Mouse (Mus musculus) stomach, embryonic 14.5 days (tissue): Measurements from ENCODE around the gene Ell3. TPM values are rescaled to one million over a fixed set of nuclear protein-coding genes. Genes with fewer than 3 reads are reported as not detected.

Experiments used
- ATAC-seq: fragments of 200-750 bp; cut with Nextera tagmentation; 2 replicates; pipeline ENCODE4 v1.8.0; 2017; ENCODE audit warnings: low read depth, moderate TSS enrichment; ENCODE audit not compliant: insufficient number of reproducible peaks, insufficient read depth, low FRiP score
- H3K27ac ChIP-seq: fragments of 300-500 bp; sonication (generic); 2 replicates; pipeline ENCODE4 v1.5.1; 2014; ENCODE audit warnings: mild to moderate bottlenecking, low read length, moderate library complexity, mixed read lengths
- H3K27me3 ChIP-seq: fragments of 300-500 bp; sonication (generic); 2 replicates; pipeline ENCODE4 v1.6.1; 2014; ENCODE audit warnings: low read length, control low read depth, mixed read lengths; ENCODE audit not compliant: control insufficient read depth, insufficient read depth
- H3K36me3 ChIP-seq: fragments of 300-500 bp; sonication (generic); 2 replicates; pipeline ENCODE4 v1.6.1; 2014; ENCODE audit warnings: mild to moderate bottlenecking, control low read depth, low read length, moderate library complexity, mixed read lengths; ENCODE audit not compliant: control insufficient read depth, insufficient read depth
- H3K4me1 ChIP-seq: fragments of 300-500 bp; sonication (generic); 2 replicates; pipeline ENCODE4 v1.6.1; 2014; ENCODE audit warnings: low read length, control low read depth, mixed read lengths; ENCODE audit not compliant: control insufficient read depth, insufficient read depth
- H3K4me2 ChIP-seq: fragments of 300-500 bp; sonication (generic); replicated peaks from 2 replicates; pipeline ENCODE4 v1.6.1; 2014; ENCODE audit warnings: low read depth, low read length, control low read depth
- H3K4me3 ChIP-seq: fragments of 300-500 bp; sonication (generic); 2 replicates; pipeline ENCODE4 v1.5.1; 2014; ENCODE audit warnings: low read depth, low read length, control low read depth
- H3K9ac ChIP-seq: fragments of 300-500 bp; sonication (generic); replicated peaks from 2 replicates; pipeline ENCODE4 v1.6.1; 2014; ENCODE audit warnings: low read depth, mild to moderate bottlenecking, control low read depth, low read length, moderate library complexity, mixed read lengths
- H3K9me3 ChIP-seq: fragments of 300-500 bp; sonication (generic); 2 replicates; pipeline ENCODE4 v1.6.1; 2016; ENCODE audit warnings: low read depth, low read length, control low read depth; ENCODE audit not compliant: control insufficient read depth
- WGBS: fragments of 180-500 bp; shearing (Covaris S2); extraction: QIAGEN DNeasy Blood & Tissue Kit; methylation state at CpG from one replicate; pipeline ENCODE4 v1.1.7; 2014; 5-methylcytosine and 5-hydroxymethylcytosine counted together
- polyA plus RNA-seq: library from polyadenylated mRNA; unstranded; fragments of >200 nt; fragmentation: Nextera tagmentation; extraction: Ambion mirVana; gene quantifications from 2 replicates; pipeline ENCODE4 v1.2.1, GENCODE M21; 2014

Ell3 gene
- polyA plus RNA-seq, 1 experiment from 2014 or later, result 13.7 TPM

DNA sequence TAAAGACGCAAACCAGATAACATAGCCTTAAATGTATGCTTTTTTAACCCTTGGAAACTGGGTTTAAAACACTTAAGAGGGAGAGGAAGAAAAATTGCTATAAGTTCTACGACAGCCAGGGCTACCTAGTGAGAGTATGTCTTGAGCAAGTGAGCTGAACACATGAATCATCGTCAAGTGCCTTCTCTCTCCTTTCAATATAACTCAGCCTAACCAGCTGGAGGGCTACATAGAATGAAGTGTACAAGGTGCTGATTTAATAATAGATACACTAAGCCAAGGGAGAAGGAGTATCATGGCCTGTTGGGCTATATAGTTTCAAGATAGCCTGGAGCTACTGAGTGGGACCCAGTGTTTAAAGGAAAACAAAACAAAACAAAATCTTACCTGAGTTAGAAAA, 25.6 kb downstream of the Ell3 start:
- no peak overlapping the region for H3K4me3 ChIP-seq
- ATAC-seq, result no peak
- no peak overlapping the region for H3K27ac ChIP-seq
- no peaks in the 10 kb centered on the region for H3K9me3 ChIP-seq
- H3K4me2 ChIP-seq, result no peak overlapping the region
- peaks cover 18% of the 10 kb centered on the region for H3K4me1 ChIP-seq
- WGBS, result 79% methylated on average over 3 of the region's 3 CpGs
- H3K27me3 ChIP-seq, result no peaks in the 10 kb centered on the region
- H3K9ac ChIP-seq, result no peak overlapping the region
- peaks cover 44% of the 10 kb centered on the region for H3K36me3 ChIP-seq

DNA sequence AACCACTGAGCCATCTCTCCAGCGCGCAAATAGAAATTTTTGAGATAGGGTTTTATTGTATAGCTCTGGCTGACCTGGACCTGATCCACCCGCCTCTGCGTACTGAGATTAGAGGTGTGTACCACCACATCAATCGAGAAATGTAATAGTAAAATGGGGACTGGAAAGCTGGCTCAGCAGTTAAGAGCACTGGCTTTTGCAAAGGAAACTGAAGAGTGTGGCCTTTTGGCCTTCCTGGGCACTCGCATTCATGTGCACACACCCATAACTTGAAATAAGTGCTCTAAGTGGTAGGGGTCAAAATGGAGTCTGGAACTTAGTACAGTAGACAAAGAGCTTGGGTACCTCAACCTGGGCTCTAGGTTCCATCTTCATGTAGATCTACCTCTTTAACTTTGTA, 27.7 kb downstream of the Ell3 start:
- no peak overlapping the region for H3K9ac ChIP-seq
- H3K4me2 ChIP-seq, result no peak overlapping the region
- H3K9me3 ChIP-seq, result no peaks in the 10 kb centered on the region
- no peaks in the 10 kb centered on the region for H3K27me3 ChIP-seq
- no peak for ATAC-seq
- peaks cover 24% of the 10 kb centered on the region for H3K36me3 ChIP-seq
- no peak overlapping the region for H3K27ac ChIP-seq
- 82% methylated on average over 6 of the region's 6 CpGs for WGBS
- no peak overlapping the region for H3K4me3 ChIP-seq
- peaks cover 21% of the 10 kb centered on the region for H3K4me1 ChIP-seq

DNA sequence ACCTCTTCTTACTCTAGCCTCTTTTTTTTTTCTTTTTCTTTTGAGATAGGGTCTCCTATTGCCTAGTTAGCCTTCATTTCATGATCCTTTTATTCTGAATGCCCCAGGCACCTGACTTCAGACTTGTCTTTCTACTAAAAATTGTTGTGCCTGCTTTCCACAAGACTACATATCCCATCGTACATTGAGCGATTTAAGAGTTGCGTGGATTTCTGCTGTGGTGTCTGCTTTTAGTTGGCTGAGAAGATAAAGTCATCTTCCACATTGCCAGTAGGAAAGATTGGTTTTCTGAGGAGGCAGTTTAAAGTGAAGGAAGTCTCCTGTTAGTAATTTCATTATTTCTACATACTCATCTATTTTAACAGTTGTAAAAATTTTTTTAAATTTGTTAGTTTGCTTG, 28.5 kb downstream of the Ell3 start:
- Histone ChIP-seq H3K4me3 (peak overlapping the region; percentile 95), H3K4me1 (peaks cover 21% of the 10 kb centered on the region), H3K9ac (0 out of 2 replicates have a peak overlapping the region, but pooled peaks have one; percentile 99), H3K9me3 (no peaks in the 10 kb centered on the region), H3K4me2 (peak overlapping the region; percentile 72), H3K27ac (no peak overlapping the region), H3K27me3 (no peaks in the 10 kb centered on the region), H3K36me3 (peaks cover 24% of the 10 kb centered on the region)
- WGBS, result 80% methylated on average over 3 of the region's 3 CpGs
- no peak for ATAC-seq

DNA sequence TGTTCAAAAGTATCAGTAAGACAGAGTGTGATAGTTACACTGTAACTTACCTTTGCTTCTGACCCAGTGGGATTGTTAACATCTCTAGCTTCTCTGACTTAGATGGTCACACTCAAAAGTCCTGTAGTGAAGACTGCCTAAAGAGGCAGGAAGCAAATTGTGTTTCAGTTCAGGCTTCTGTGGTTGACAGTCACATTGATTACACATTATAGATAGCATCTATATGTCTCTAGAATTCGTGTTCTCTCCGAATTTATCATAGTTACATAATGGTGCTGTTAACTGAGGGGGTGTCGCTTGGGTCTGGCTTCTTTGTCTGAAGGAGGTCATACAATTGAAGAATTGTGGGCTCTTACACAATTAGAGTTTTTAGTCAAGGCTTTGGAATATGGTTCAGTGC, 29.0 kb downstream of the Ell3 start:
- peaks cover 24% of the 10 kb centered on the region for H3K36me3 ChIP-seq
- WGBS, result 27% methylated on average over 3 of the region's 3 CpGs
- H3K4me1 ChIP-seq, result peaks cover 21% of the 10 kb centered on the region
- H3K9ac ChIP-seq, result peak overlapping the region; percentile 99
- no peak overlapping the region for H3K27ac ChIP-seq
- H3K9me3 ChIP-seq, result no peaks in the 10 kb centered on the region
- H3K27me3 ChIP-seq, result no peaks in the 10 kb centered on the region
- ATAC-seq, result no peak
- peak overlapping the region; percentile 95 for H3K4me3 ChIP-seq
- peak overlapping the region; percentile 72 for H3K4me2 ChIP-seq

DNA sequence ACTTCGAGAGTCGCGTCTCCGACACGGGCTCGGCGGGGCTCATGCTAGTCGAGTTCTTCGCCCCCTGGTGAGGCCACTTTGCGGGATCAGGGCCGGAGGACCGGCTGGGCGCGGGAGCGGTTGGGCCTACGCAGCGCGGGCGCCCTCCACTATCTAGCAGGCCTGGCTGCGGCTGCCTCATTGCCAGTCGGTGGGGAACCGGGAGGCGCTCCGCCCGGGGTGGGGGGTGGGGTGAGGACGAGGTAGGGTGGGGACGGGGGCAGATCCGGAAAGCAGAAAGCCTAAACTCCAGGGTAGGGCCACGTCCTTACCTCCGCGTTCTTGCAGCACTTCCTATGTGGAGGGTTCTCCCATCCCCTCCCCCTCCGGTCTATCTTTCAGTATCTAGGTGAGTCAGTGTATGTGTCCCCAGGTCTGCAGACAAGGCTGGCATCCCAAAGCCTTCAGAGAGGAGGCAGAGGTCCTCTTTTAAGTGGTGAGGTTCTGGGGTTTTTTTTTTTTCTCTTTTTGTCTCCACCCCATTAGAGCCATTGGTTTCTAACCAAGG, 29.9 kb downstream of the Ell3 start:
- Histone ChIP-seq H3K36me3 (peaks cover 24% of the 10 kb centered on the region), H3K27me3 (no peaks in the 10 kb centered on the region), H3K9me3 (no peaks in the 10 kb centered on the region), H3K4me2 (peak overlapping the region; percentile 72), H3K4me1 (peaks cover 21% of the 10 kb centered on the region), H3K4me3 (peak overlapping the region; percentile 95), H3K9ac (peak overlapping the region; percentile 99), H3K27ac (peak overlapping the region; percentile 99)
- WGBS, result under 1% methylated on average over 32 of the region's 32 CpGs
- ATAC-seq, result peak; percentile 46

DNA sequence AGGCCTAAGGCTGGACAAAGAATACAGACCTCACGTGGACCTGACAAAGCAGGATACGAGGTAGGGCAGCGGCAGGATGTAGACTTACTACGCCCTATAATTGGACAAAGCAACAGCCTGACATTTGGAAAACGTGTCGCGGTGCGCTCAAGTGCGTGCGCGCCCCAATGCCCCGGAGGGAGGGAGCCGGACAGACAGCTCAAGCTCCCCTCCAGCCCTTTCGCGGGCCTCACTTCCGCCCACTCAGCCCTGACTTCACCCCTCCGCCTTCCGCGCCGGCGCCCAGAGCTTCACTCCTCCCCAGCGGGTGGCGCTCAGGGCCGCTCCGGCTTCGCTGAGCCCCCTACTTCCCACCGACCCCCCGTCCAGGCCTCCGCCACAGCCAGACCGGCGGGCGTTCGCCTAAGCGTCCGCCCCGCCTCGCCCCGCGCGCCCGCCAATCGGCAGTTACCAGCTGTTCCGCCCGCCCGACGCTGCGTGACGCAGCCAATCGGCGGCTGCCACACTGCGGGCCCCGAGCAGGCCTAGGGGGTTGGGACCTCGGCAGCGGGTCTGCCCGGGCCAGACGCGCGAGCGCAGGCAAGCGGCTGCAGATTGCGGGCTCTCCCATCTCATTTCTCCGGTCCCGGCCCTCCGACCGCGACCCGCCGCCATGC, 30.6 kb downstream of the Ell3 start, which contains the start of the genes Pdia3 and Catsper2:
Gene Pdia3 (plus strand): TSS at position 389 of the 656 bp plus-strand sequence.
Gene Catsper2 (minus strand): TSS at position 406 of the 656 bp plus-strand sequence.
- Histone ChIP-seq H3K36me3 (peaks cover 19% of the 10 kb centered on the region), H3K9me3 (no peaks in the 10 kb centered on the region), H3K4me2 (peak within 1 kb of the TSS; percentile 72), H3K27ac (peak within 1 kb of the TSS; percentile 99), H3K9ac (peak within 1 kb of the TSS; percentile 99), H3K27me3 (no peaks in the 10 kb centered on the region), H3K4me3 (peak within 1 kb of the TSS; percentile 95), H3K4me1 (peaks cover 21% of the 10 kb centered on the region)
- WGBS, result under 1% methylated on average over 64 of the region's 68 CpGs
- peak; percentile 99 for ATAC-seq

DNA sequence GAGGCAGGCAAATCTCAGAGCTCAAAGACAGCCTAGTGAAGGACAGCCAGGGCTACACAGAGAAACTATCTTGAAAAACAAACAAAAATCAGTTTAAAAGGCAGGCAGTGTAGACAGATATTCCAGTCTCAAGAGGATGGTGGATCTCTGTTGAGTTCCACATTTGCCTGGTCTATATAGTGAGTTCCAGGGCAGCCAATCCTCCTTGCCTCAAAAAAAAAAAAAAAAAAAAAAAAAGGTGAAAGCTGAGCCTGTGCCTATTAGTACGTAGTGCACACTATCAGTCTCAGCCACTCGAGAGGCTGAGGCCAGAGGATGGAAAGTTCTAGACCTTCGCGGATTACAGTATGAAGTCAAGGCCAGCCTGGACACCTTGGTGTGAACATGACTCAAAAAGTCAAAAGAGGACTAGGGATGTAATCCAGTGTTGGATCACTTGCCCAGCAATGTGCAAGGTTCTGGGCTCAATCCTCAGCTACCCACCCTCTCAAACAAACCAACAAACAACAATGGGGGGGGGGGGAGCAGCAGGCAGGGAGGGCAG, 31.2 kb downstream of the Ell3 start:
- peaks cover 13% of the 10 kb centered on the region for H3K36me3 ChIP-seq
- H3K4me1 ChIP-seq, result peaks cover 21% of the 10 kb centered on the region
- H3K27me3 ChIP-seq, result no peaks in the 10 kb centered on the region
- H3K27ac ChIP-seq, result peak overlapping the region; percentile 99
- peak overlapping the region; percentile 95 for H3K4me3 ChIP-seq
- ATAC-seq, result no peak
- no peaks in the 10 kb centered on the region for H3K9me3 ChIP-seq
- peak overlapping the region; percentile 99 for H3K9ac ChIP-seq
- peak overlapping the region; percentile 72 for H3K4me2 ChIP-seq
- WGBS, result 7% methylated on average over 4 of the region's 4 CpGs

DNA sequence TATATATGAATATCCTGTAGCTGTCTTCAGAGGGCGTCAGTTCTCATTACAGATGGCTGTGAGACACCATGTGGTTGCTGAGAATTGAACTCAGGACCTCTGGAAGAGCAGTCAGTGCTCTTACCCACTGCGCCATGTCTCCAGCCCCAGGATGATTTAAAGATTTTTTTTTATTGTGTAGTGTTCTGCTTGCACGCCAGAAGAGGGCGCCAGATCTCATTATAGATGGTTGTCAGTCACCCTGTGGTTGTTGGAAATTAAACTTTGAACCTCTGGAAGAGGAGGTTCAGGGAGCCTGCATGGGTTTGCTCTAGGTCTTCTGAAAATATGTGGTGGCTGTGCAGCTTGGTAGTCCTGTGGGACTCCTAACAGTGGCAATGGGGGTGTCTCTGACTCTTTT, 35.9 kb downstream of the Ell3 start:
- H3K36me3 ChIP-seq, result no peaks in the 10 kb centered on the region
- no peaks in the 10 kb centered on the region for H3K27me3 ChIP-seq
- no peaks in the 10 kb centered on the region for H3K9me3 ChIP-seq
- H3K4me1 ChIP-seq, result 0 out of 2 replicates have a peak, but pooled peaks cover 3% of the 10 kb centered on the region
- no peak overlapping the region for H3K27ac ChIP-seq
- H3K4me2 ChIP-seq, result no peak overlapping the region
- 33% methylated on average over 4 of the region's 4 CpGs for WGBS
- no peak for ATAC-seq
- H3K4me3 ChIP-seq, result no peak overlapping the region
- H3K9ac ChIP-seq, result no peak overlapping the region
